ENCODE assay signal across 9 mouse cellular contexts in the genomic region with DNA sequence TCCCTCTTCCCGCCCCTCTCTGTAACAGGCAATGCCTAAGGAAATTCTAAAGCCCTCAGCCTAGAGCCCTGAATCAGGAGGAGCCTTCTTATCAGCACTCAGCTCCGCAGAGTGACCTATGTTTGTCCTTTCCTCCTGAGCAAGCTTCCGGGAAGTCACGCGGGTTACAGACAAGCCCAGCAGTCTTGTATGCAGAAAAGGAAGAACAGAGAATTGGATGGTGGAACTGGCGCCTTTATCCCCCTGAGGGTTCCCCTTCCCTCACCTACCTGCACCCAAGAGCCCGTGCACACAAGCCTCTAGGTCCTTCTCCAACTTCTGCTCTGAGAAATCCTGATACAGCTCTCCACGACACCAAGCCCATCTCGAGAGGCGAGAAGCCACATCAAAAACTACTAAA. TPM values are rescaled to one million over a fixed set of nuclear protein-coding genes. Genes with fewer than 3 reads are reported as not detected.
DNase-seq lines count a peak whose midpoint lies in the region; ATAC-seq lines count a peak whose summit lies in the region.
"Had no signal": no experiment of that assay in that cellular context is flagged by ENCODE, and none has a peak within 500 bp of the region (broad histone marks: within the 10 kb centered on the region; RNA-seq: fewer than 3 reads in every experiment).

No protein-coding gene starts in this region.

- peak overlapping the region; percentile 3; the same call in 1 of the 2 replicates for H3K4me3 ChIP-seq in forebrain, embryonic 10.5 days
- no peak overlapping the region for H3K4me3 ChIP-seq in forebrain, embryonic 13.5 days
- no peak overlapping the region for H3K4me3 ChIP-seq in limb, embryonic 13.5 days
- no peak overlapping the region for H3K4me3 ChIP-seq in limb, embryonic 10.5 days
- peak overlapping the region; percentile 84 for H3K4me3 ChIP-seq in heart, embryonic 15.5 days
- H3K4me3 ChIP-seq: myocyte had no signal

- H3K27me3 ChIP-seq in forebrain, embryonic 10.5 days (ENCODE audit: poor library complexity, severe bottlenecking): peaks cover 29% of the 10 kb centered on the region
- H3K27me3 ChIP-seq in forebrain, embryonic 13.5 days: no peaks in the 10 kb centered on the region
- H3K27me3 ChIP-seq in limb, embryonic 13.5 days: no peaks in the 10 kb centered on the region
- H3K27me3 ChIP-seq in limb, embryonic 10.5 days (ENCODE audit: low read depth, poor library complexity, severe bottlenecking): no peaks in the 10 kb centered on the region
- H3K27me3 ChIP-seq in heart, embryonic 15.5 days: no peaks in the 10 kb centered on the region

- peaks cover 54% of the 10 kb centered on the region for H3K4me1 ChIP-seq in forebrain, embryonic 10.5 days
- H3K4me1 ChIP-seq in forebrain, embryonic 13.5 days: peaks cover 52% of the 10 kb centered on the region
- peaks cover 24% of the 10 kb centered on the region for H3K4me1 ChIP-seq in limb, embryonic 13.5 days
- H3K4me1 ChIP-seq in limb, embryonic 10.5 days: peaks cover 31% of the 10 kb centered on the region
- peaks cover 48% of the 10 kb centered on the region for H3K4me1 ChIP-seq in heart, embryonic 15.5 days (replicated peaks)

- H3K9me3 ChIP-seq in forebrain, embryonic 10.5 days: no peaks in the 10 kb centered on the region
- no peaks in the 10 kb centered on the region for H3K9me3 ChIP-seq in forebrain, embryonic 13.5 days (replicated peaks)
- no peaks in the 10 kb centered on the region for H3K9me3 ChIP-seq in limb, embryonic 13.5 days
- H3K9me3 ChIP-seq in limb, embryonic 10.5 days (replicated peaks): no peaks in the 10 kb centered on the region
- no peaks in the 10 kb centered on the region for H3K9me3 ChIP-seq in heart, embryonic 15.5 days (replicated peaks)

- DNase-seq in forebrain, embryonic 10.5 days (ENCODE audit: extremely low spot score, low spot score): no peak
- no peak for DNase-seq in limb, embryonic 10.5 days (ENCODE audit: low spot score)
- DNase-seq in natural killer cell, adult 2 months (ENCODE audit: low spot score in 2 of 2): peak; percentile 9 to 25
- DNase-seq in ovary, adult 18-20 months (ENCODE audit: low spot score): no peak
- no peak for DNase-seq in right cerebral cortex, postnatal 14 days

- no peak overlapping the region for H3K4me2 ChIP-seq in forebrain, embryonic 13.5 days
- H3K4me2 ChIP-seq in limb, embryonic 13.5 days (replicated peaks): no peak overlapping the region
- peak overlapping the region; percentile 79 for H3K4me2 ChIP-seq in heart, embryonic 15.5 days

- H3K9ac ChIP-seq in forebrain, embryonic 13.5 days: no peak overlapping the region
- 0 out of 2 replicates have a peak overlapping the region, but pooled peaks have one; percentile 1 for H3K9ac ChIP-seq in limb, embryonic 13.5 days
- H3K9ac ChIP-seq in heart, embryonic 15.5 days: peak overlapping the region; percentile 22; the same call in 1 of the 2 replicates

- H3K27ac ChIP-seq in forebrain, embryonic 10.5 days: no peak overlapping the region
- H3K27ac ChIP-seq in forebrain, embryonic 13.5 days: no peak overlapping the region
- H3K27ac ChIP-seq in limb, embryonic 13.5 days: no peak overlapping the region
- H3K27ac ChIP-seq in limb, embryonic 10.5 days: no peak overlapping the region
- H3K27ac ChIP-seq in heart, embryonic 15.5 days: peak overlapping the region; percentile 72

- H3K36me3 ChIP-seq in forebrain, embryonic 10.5 days (replicated peaks): peaks cover 22% of the 10 kb centered on the region
- 0 out of 2 replicates have a peak, but pooled peaks cover 7% of the 10 kb centered on the region for H3K36me3 ChIP-seq in forebrain, embryonic 13.5 days (ENCODE audit: poor library complexity, severe bottlenecking)
- H3K36me3 ChIP-seq in limb, embryonic 13.5 days: peaks cover 4% of the 10 kb centered on the region
- H3K36me3 ChIP-seq in limb, embryonic 10.5 days: peaks cover 17% of the 10 kb centered on the region
- H3K36me3 ChIP-seq in heart, embryonic 15.5 days: peaks cover 8% of the 10 kb centered on the region

- 71% methylated on average over 10 of the region's 10 CpGs for WGBS in forebrain, embryonic 10.5 days
- WGBS in forebrain, embryonic 13.5 days: 80% methylated on average over 9 of the region's 10 CpGs
- 78% methylated on average over 9 of the region's 10 CpGs for WGBS in limb, embryonic 13.5 days
- WGBS in limb, embryonic 10.5 days: 73% methylated on average over 9 of the region's 10 CpGs
- 24% methylated on average over 9 of the region's 10 CpGs for WGBS in heart, embryonic 15.5 days

- no peak for ATAC-seq in forebrain, embryonic 13.5 days
- no peak for ATAC-seq in limb, embryonic 13.5 days (ENCODE audit: low FRiP score, low read depth)
- ATAC-seq in heart, embryonic 15.5 days (replicated peaks; ENCODE audit: insufficient number of reproducible peaks, insufficient read depth, low FRiP score, low read depth): no peak

RNA-seq across cellular contexts. Expression of a gene that starts 4.0 kb away (rescaled TPM):
- polyA plus RNA-seq in forebrain, embryonic 10.5 days (2016; fragmentation: Nextera tagmentation; extraction: Ambion mirVana): 57.5 and 63.9 TPM in 2 replicates
- 62.4 and 65.2 TPM in 2 replicates for polyA plus RNA-seq in forebrain, embryonic 13.5 days (2015; fragmentation: Nextera tagmentation; extraction: Ambion mirVana)
- 31.8 and 31.9 TPM in 2 replicates for polyA plus RNA-seq in limb, embryonic 13.5 days (2015; fragmentation: Nextera tagmentation; extraction: Ambion mirVana)
- polyA plus RNA-seq in limb, embryonic 10.5 days (2016; fragmentation: Nextera tagmentation; extraction: Ambion mirVana): 53.9 and 64.8 TPM in 2 replicates
- 189 and 233 TPM in 2 replicates for polyA plus RNA-seq in heart, embryonic 15.5 days (2015; fragmentation: Nextera tagmentation; extraction: Ambion mirVana)

Comparison
In these comparisons a context has a peak if more than half of its experiments do, and no peak if none do; other contexts are left out.
1. H3K4me3 ChIP-seq: peak in forebrain, embryonic 10.5 days (single experiment) and heart, embryonic 15.5 days (single experiment); none in forebrain, embryonic 13.5 days (single experiment), limb, embryonic 13.5 days (single experiment) and limb, embryonic 10.5 days (single experiment).
2. DNase-seq: peak in natural killer cell, adult 2 months (2 of 2); none in forebrain, embryonic 10.5 days (single experiment), limb, embryonic 10.5 days (single experiment), ovary, adult 18-20 months (single experiment) and right cerebral cortex, postnatal 14 days (single experiment).